Mouse (Mus musculus) liver, adult 2 months (tissue): ENCODE results near the gene Lats2. TPM values are rescaled to one million over a fixed set of nuclear protein-coding genes. Genes with fewer than 3 reads are reported as not detected.

Source experiments
- DNase-seq: peaks from one replicate; pipeline ENCODE4 v3.0.0-alpha.2; 2011; ENCODE audit warnings: low read depth, low spot score; ENCODE audit errors: extremely low read depth
- H3K27ac ChIP-seq: fragments of 200-500 bp; replicated peaks from 2 replicates; pipeline ENCODE4 v1.5.1; 2012; ENCODE audit warnings: low read depth, mild to moderate bottlenecking, control low read depth, inconsistent platforms, low read length; ENCODE audit not compliant: insufficient read depth
- H3K27me3 ChIP-seq: fragments of 200-500 bp; 2 replicates; pipeline ENCODE4 v1.6.1; 2012; ENCODE audit warnings: mild to moderate bottlenecking, moderate library complexity, low read length, inconsistent platforms; ENCODE audit not compliant: control insufficient read depth, insufficient read depth
- H3K36me3 ChIP-seq: fragments of 200-500 bp; 2 replicates; pipeline ENCODE4 v1.6.1; 2012; ENCODE audit warnings: low read length, inconsistent platforms; ENCODE audit not compliant: control insufficient read depth, insufficient read depth
- H3K4me1 ChIP-seq: fragments of 200-500 bp; 2 replicates; pipeline ENCODE4 v1.6.1; 2011; ENCODE audit warnings: low read length; ENCODE audit not compliant: control insufficient read depth, insufficient read depth
- H3K4me3 ChIP-seq: fragments of 200-500 bp; 2 replicates; pipeline ENCODE4 v1.5.1; 2011; ENCODE audit warnings: low read depth, mild to moderate bottlenecking, control low read depth, low read length, moderate library complexity; ENCODE audit not compliant: insufficient read depth
- H3K79me2 ChIP-seq: fragments of 200-500 bp; 2 replicates; pipeline ENCODE4 v1.6.1; 2012; ENCODE audit warnings: inconsistent platforms, mild to moderate bottlenecking, low read length, moderate library complexity; ENCODE audit not compliant: control insufficient read depth, insufficient read depth
- H3K9ac ChIP-seq: fragments of 200-500 bp; 2 replicates; pipeline ENCODE4 v1.6.1; 2012; ENCODE audit warnings: low read depth, mild to moderate bottlenecking, control low read depth, inconsistent platforms, low read length
- CTCF ChIP-seq: fragments of 200-500 bp; IDR thresholded peaks from 2 replicates; pipeline ENCODE4 v1.5.1; 2011; ENCODE audit warnings: low read depth, low read length, control low read depth
- POLR2A ChIP-seq: fragments of 200-500 bp; IDR thresholded peaks from 2 replicates; pipeline ENCODE4 v1.6.1; 2011; ENCODE audit warnings: low read length, control low read depth; ENCODE audit not compliant: insufficient read depth; ENCODE audit errors: extremely low read depth
- WGBS: fragments of 180-500 bp; shearing (Covaris S2); methylation state at CpG from one replicate; pipeline ENCODE4 v1.1.7; 2018; 5-methylcytosine and 5-hydroxymethylcytosine counted together
- polyA plus RNA-seq: library from polyadenylated mRNA; depleted of rRNA; stranded (reverse); fragments of >200 nt; gene quantifications from 2 replicates; pipeline ENCODE4 v1.2.3, GENCODE M21; 2012
- total RNA-seq: library from RNA; depleted of rRNA; stranded (reverse); fragments of >200 nt; gene quantifications from 2 replicates; pipeline ENCODE4 v1.2.3, GENCODE M21; 2014

Gene Lats2
- total and polyA plus RNA-seq, 2 experiments, result 8.6 to 8.8 TPM

- Histone ChIP-seq H3K36me3 (peaks cover 2% of the 10 kb centered on the region; the same call in 1 of the 2 replicates), H3K79me2 (no peaks in the 10 kb centered on the region), H3K4me3 (no peak overlapping the region), H3K27me3 (no peaks in the 10 kb centered on the region), H3K9ac (no peak overlapping the region), H3K4me1 (no peaks in the 10 kb centered on the region), H3K27ac (no peak overlapping the region)
- TF ChIP-seq POLR2A, result no peak
- TF ChIP-seq CTCF, result peak; percentile 57; the same call in 1 of the 2 replicates
- 3% methylated on average over 1 of the region's 1 CpGs for WGBS
- peak; percentile 26 for DNase-seq
These were observed 73.6 kb downstream of the Lats2 start for GRCm38 (mm10) chr14:57684579-57684978.

- no peaks in the 10 kb centered on the region for H3K36me3 ChIP-seq
- DNase-seq, result no peak
- TF ChIP-seq POLR2A (no peak), CTCF (no peak)
- H3K27me3 ChIP-seq, result no peaks in the 10 kb centered on the region
- H3K9ac ChIP-seq, result no peak overlapping the region
- no peak overlapping the region for H3K27ac ChIP-seq
- H3K4me1 ChIP-seq, result no peaks in the 10 kb centered on the region
- no peaks in the 10 kb centered on the region for H3K79me2 ChIP-seq
- no peak overlapping the region for H3K4me3 ChIP-seq
- WGBS, result 81% methylated on average over 4 of the region's 4 CpGs
These were observed 75.4 kb downstream of the Lats2 start for GRCm38 (mm10) chr14:57682751-57683150.

GRCm38 (mm10) chr14:57679958-57680535, 78.1 kb downstream of the Lats2 start:
- TF ChIP-seq POLR2A (no peak), CTCF (peak; percentile 75)
- 42% methylated on average over 5 of the region's 5 CpGs for WGBS
- peak; percentile 43 for DNase-seq

GRCm38 (mm10) chr14:57679523-57679922, 78.7 kb downstream of the Lats2 start:
- no peak for DNase-seq
- WGBS, result 29% methylated on average over 1 of the region's 1 CpGs
- Histone ChIP-seq H3K4me3 (no peak overlapping the region), H3K79me2 (no peaks in the 10 kb centered on the region), H3K4me1 (no peaks in the 10 kb centered on the region), H3K9ac (no peak overlapping the region), H3K27me3 (no peaks in the 10 kb centered on the region), H3K27ac (no peak overlapping the region), H3K36me3 (no peaks in the 10 kb centered on the region)
- no peak for TF ChIP-seq POLR2A
- TF ChIP-seq CTCF, result no peak

More at GRCm38 (mm10) chr14:57679958-57680535, 78.1 kb downstream of the Lats2 start:
- Histone ChIP-seq H3K4me1 (no peaks in the 10 kb centered on the region), H3K27ac (no peak overlapping the region), H3K79me2 (no peaks in the 10 kb centered on the region), H3K27me3 (no peaks in the 10 kb centered on the region), H3K36me3 (no peaks in the 10 kb centered on the region), H3K9ac (no peak overlapping the region), H3K4me3 (no peak overlapping the region)

- H3K9ac ChIP-seq, result no peak overlapping the region
- no peaks in the 10 kb centered on the region for H3K27me3 ChIP-seq
- WGBS, result 79% methylated on average over 2 of the region's 2 CpGs
- no peak for DNase-seq
- no peak overlapping the region for H3K4me3 ChIP-seq
- H3K36me3 ChIP-seq, result no peaks in the 10 kb centered on the region
- no peak overlapping the region for H3K27ac ChIP-seq
- H3K4me1 ChIP-seq, result no peaks in the 10 kb centered on the region
- TF ChIP-seq CTCF (no peak), POLR2A (no peak)
- no peaks in the 10 kb centered on the region for H3K79me2 ChIP-seq
These were observed 82.7 kb downstream of the Lats2 start for GRCm38 (mm10) chr14:57675481-57675880.

- Histone ChIP-seq H3K79me2 (peaks cover 6% of the 10 kb centered on the region; the same call in 1 of the 2 replicates), H3K36me3 (no peaks in the 10 kb centered on the region), H3K27ac (peak overlapping the region; percentile 35), H3K4me3 (peak overlapping the region; percentile 86), H3K4me1 (no peaks in the 10 kb centered on the region), H3K9ac (peak overlapping the region; percentile 62), H3K27me3 (no peaks in the 10 kb centered on the region)
- TF ChIP-seq POLR2A (no peak), CTCF (no peak)
- no peak for DNase-seq
- 8% methylated on average over 10 of the region's 10 CpGs for WGBS
These were observed 92.6 kb downstream of the Lats2 start for GRCm38 (mm10) chr14:57665628-57665950.
